Mouse (Mus musculus) kidney, adult 2 months (tissue): Measurements from ENCODE around the gene Zfp169. TPM values are rescaled to one million over a fixed set of nuclear protein-coding genes. Genes with fewer than 3 reads are reported as not detected.
"Not testable (repeated sequence)": the region's sequence is repeated elsewhere in the genome, so short reads cannot be mapped to it uniquely, and the experiment has no call there.

ENCODE experiments used
- DNase-seq: peaks from one replicate; pipeline ENCODE4 v3.0.0; 2021
- H3K27ac ChIP-seq: fragments of 200-500 bp; 2 replicates; pipeline ENCODE4 v1.5.1; 2012; ENCODE audit warnings: low read depth, low read length, control low read depth, inconsistent platforms; ENCODE audit not compliant: insufficient read depth
- H3K27me3 ChIP-seq: fragments of 200-500 bp; replicated peaks from 2 replicates; pipeline ENCODE4 v1.6.1; 2012; ENCODE audit warnings: mild to moderate bottlenecking, moderate library complexity, low read length, inconsistent platforms; ENCODE audit not compliant: control insufficient read depth, insufficient read depth
- H3K36me3 ChIP-seq: fragments of 200-500 bp; 2 replicates; pipeline ENCODE4 v1.6.1; 2012; ENCODE audit warnings: mild to moderate bottlenecking, moderate library complexity, low read length, inconsistent platforms; ENCODE audit not compliant: control insufficient read depth, insufficient read depth
- H3K4me1 ChIP-seq: fragments of 200-500 bp; 2 replicates; pipeline ENCODE4 v1.6.1; 2011; ENCODE audit warnings: low read length; ENCODE audit not compliant: control insufficient read depth, insufficient read depth
- H3K4me3 ChIP-seq: fragments of 200-500 bp; 2 replicates; pipeline ENCODE4 v1.5.1; 2011; ENCODE audit warnings: mild to moderate bottlenecking, low read depth, low read length, control low read depth; ENCODE audit not compliant: insufficient read depth
- CTCF ChIP-seq: fragments of 200-500 bp; conservative IDR thresholded peaks from 2 replicates; pipeline ENCODE4 v1.5.1; 2011; ENCODE audit warnings: low read depth, mild to moderate bottlenecking, control low read depth, low read length, moderate library complexity, mixed read lengths; ENCODE audit not compliant: insufficient read depth, insufficient read length
- POLR2A ChIP-seq: fragments of 200-500 bp; IDR thresholded peaks from one replicate; pipeline ENCODE4 v1.6.1; 2011; ENCODE audit warnings: low read depth, low read length, control low read depth
- WGBS: fragments of 180-500 bp; shearing (Covaris S2); methylation state at CpG from one replicate; pipeline ENCODE4 v1.1.7; 2018; 5-methylcytosine and 5-hydroxymethylcytosine counted together
- polyA plus RNA-seq: library from polyadenylated mRNA; depleted of rRNA; stranded (reverse); fragments of >200 nt; gene quantifications from 2 replicates; pipeline ENCODE4 v1.2.3, GENCODE M21; 2012

Zfp169 gene
- polyA plus RNA-seq, 1 experiment: 5.9 TPM

DNA sequence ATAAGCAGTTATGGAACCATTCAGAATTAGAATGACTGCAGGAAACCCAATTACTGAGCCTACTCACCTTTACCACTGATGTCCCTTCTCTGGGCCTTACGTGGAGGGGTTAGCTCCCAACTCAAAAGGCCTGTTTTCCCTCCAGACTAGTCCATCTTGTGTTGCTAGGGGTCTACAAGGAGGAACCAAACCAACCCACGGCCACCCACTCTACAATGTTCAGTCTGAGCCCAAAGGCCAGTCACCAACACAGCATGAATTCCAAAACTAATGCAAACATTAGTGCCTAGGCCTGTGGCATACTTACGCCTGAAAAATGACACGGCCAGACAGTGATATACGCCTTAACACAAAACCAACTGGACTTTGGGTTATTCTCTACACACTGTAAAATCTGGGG lies 20.2 kb upstream of the Zfp169 start:
- H3K27ac ChIP-seq: no peak overlapping the region
- no peak overlapping the region for H3K4me3 ChIP-seq
- DNase-seq: no peak
- no peak for TF ChIP-seq CTCF
- peaks cover 2% of the 10 kb centered on the region for H3K36me3 ChIP-seq
- no peaks in the 10 kb centered on the region for H3K4me1 ChIP-seq
- H3K27me3 ChIP-seq: no peaks in the 10 kb centered on the region
- 86% methylated on average over 5 of the region's 5 CpGs for whole genome bisulfite sequencing

DNA sequence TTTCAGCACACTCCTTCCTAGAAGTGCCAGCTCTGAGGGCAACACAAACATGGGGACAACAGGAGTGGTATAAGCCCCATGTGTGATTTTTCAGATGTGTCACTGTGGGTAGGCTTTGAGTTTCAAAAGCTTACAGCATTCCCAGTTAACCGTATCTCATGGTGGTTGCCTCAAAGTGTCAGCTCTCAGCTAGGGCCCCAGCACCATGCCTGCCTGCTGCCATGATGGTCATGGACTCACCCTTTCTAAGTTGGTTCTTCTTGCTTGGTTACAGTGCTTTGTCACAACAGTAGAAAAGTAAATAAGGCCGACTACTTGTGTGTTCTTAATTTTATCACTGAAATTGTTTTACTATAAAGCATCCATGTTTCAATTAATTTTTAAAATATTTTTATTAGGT lies 18.2 kb upstream of the Zfp169 start:
- no peak for DNase-seq
- no peaks in the 10 kb centered on the region for H3K4me1 ChIP-seq
- no peak overlapping the region for H3K4me3 ChIP-seq
- H3K27ac ChIP-seq: no peak overlapping the region
- WGBS: 75% methylated on average over 2 of the region's 2 CpGs
- H3K27me3 ChIP-seq: no peaks in the 10 kb centered on the region
- TF ChIP-seq POLR2A (no peak), CTCF (no peak)
- peaks cover 2% of the 10 kb centered on the region; the same call in 1 of the 2 replicates for H3K36me3 ChIP-seq

DNA sequence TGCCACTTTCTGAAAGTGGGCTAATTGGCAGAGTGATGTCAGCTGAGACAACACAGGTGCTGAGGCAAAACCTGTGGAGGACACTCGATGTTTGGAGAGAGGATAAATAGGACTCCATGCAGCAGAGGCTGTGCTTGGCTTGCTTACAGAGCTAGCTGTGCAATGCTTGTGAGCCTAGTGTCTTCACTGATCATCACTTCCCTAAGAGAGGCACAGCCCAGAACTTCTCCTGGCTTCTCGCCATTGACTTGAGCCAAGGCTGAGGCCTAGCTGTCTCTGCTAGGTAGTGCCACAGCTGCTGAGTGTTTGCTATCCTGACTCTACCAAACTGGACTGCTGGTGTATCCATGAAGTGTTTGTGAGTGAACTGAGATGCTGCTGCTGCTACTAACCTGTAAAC lies 17.4 kb upstream of the Zfp169 start:
- peak; percentile 65 for DNase-seq
- Histone ChIP-seq H3K27ac (no peak overlapping the region), H3K4me3 (no peak overlapping the region), H3K4me1 (no peaks in the 10 kb centered on the region), H3K27me3 (no peaks in the 10 kb centered on the region), H3K36me3 (no peaks in the 10 kb centered on the region)
- 62% methylated on average over 2 of the region's 2 CpGs for WGBS
- TF ChIP-seq POLR2A: no peak
- no peak for TF ChIP-seq CTCF

DNA sequence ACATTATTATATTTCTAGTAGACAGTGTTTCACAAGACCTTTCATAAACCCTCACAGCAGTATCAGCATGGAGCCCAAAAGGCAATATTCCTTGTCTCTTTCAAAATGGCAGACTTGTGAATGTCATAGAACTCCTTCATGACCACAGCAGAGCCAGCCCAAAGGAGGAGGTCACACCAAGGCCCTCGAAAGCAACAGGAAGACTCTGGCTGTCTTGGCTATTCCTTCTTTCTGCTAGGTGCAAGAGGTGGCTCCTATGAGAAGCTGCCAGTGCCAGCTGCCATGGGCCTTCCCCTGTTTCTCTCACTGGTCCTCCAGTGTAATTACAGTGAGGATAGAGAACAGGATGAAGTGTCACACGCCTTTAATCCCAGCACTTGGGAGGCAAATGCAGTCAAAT lies 15.8 kb upstream of the Zfp169 start:
- TF ChIP-seq POLR2A (no peak), CTCF (no peak)
- no peak for DNase-seq
- no peaks in the 10 kb centered on the region for H3K36me3 ChIP-seq
- no peak overlapping the region for H3K27ac ChIP-seq
- whole genome bisulfite sequencing: 45% methylated on average over 2 of the region's 2 CpGs
- H3K4me1 ChIP-seq: peaks cover 5% of the 10 kb centered on the region; the same call in 1 of the 2 replicates
- H3K4me3 ChIP-seq: no peak overlapping the region
- H3K27me3 ChIP-seq: no peaks in the 10 kb centered on the region

DNA sequence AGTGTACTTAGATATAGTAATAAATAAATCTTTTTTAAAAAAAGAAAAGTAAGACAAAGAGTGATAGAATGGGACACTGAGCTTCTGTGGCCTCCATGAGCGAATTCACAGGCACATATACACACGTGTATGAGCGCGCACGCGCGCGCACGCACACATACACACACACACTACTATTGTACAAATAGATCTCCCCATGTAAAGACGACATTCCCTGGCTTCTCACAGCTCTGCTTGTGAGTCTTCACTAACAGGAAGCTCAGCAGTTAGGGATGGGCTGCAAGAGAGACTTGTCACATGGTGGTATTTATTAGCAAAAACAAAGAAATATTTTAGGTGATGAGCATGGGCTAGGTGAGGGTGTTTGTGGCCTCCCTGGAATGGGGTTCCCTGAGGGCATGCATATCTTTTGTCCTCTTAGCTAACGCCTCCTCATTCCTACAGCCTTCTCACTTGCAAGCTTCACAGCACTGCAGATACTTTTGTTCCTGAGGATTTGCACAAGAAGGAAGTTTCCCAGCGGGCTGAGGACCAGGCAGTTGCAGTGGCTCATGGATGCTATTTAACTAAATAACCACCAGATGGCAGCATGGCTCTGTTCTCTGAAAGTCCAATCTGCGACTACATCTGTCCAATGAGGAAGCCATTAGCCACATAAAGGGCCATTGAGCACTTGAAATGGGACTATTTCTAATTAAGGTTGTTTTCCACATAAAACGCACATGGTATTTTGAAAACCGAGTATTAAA lies 15.0 kb upstream of the Zfp169 start:
- no peak for TF ChIP-seq POLR2A
- TF ChIP-seq CTCF: peak; percentile 89
- Histone ChIP-seq H3K4me1 (peaks cover 5% of the 10 kb centered on the region; the same call in 1 of the 2 replicates), H3K4me3 (no peak overlapping the region), H3K36me3 (no peaks in the 10 kb centered on the region), H3K27ac (no peak overlapping the region), H3K27me3 (no peaks in the 10 kb centered on the region)
- 55% methylated on average over 15 of the region's 15 CpGs for WGBS
- DNase-seq: peak; percentile 86

DNA sequence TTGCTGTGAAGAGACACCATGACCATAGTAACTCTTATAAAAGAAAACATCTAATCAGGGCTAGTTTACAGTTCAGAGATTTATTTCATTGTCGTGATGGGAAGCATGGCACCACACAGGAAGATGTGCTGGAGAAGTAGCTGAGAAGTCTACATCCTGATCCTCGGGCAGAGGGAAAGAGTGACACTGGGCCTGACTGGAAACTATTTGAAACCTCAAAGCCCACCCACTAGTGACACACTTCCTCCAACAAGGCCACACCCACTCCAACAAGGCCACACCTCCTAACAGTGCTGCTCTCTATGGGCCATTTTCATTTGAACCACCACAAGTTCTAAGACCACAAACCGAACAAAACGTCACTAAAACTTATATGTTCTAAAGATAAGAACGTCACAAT lies 12.5 kb upstream of the Zfp169 start:
- Histone ChIP-seq H3K4me3 (no peak overlapping the region), H3K4me1 (peaks cover 5% of the 10 kb centered on the region; the same call in 1 of the 2 replicates), H3K27ac (no peak overlapping the region), H3K27me3 (no peaks in the 10 kb centered on the region), H3K36me3 (no peaks in the 10 kb centered on the region)
- DNase-seq: no peak
- TF ChIP-seq POLR2A (no peak), CTCF (no peak)
- WGBS: 76% methylated on average over 5 of the region's 5 CpGs

DNA sequence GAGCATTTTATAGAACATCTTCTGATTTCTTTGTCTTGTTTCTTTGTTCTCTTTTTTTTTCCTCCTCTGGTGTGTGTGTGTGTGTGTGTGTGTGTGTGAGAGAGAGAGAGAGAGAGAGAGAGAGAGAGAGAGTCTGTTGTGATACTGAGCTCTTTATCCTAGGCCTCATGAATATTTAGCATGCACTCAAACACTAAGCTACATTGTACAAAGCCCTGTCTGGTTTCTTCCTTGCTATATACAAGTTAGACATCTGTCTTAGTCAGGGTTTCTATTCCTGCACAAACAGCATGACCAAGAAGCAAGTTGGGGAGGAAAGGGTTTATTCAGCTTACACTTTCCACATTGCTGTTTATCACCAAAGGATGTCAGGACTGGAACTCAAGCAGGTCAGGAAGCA lies 5.9 kb upstream of the Zfp169 start:
- H3K27me3 ChIP-seq, H3K36me3 ChIP-seq, H3K4me1 ChIP-seq, DNase-seq, H3K27ac ChIP-seq, H3K4me3 ChIP-seq: not testable (repeated sequence)

DNA sequence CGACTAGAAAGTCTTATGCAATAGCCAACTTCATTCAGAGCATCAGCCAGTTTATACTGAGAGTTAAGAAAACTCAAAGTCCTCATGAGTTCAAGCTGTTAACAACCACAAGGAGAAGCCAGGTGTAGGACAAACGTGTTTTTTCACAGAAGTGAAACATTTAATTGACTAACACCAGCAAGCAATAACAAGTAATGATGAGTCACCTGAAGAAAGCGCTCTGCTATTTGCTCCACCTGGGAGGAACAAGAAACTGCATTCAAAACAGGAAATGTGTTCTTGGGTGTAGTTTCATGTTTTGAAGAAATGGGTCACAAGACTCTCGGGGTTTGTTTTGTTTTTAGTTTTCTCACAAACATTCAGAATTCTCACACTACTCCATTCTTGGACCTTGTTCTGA lies 2.6 kb upstream of the Zfp169 start:
- no peak overlapping the region for H3K27ac ChIP-seq
- 0 out of 2 replicates have a peak, but pooled peaks cover 4% of the 10 kb centered on the region for H3K4me1 ChIP-seq
- H3K27me3 ChIP-seq: 0 out of 2 replicates have a peak, but pooled peaks cover 1% of the 10 kb centered on the region
- no peaks in the 10 kb centered on the region for H3K36me3 ChIP-seq
- no peak overlapping the region for H3K4me3 ChIP-seq
- DNase-seq: no peak
- TF ChIP-seq POLR2A (no peak), CTCF (no peak)
- 77% methylated on average over 4 of the region's 4 CpGs for WGBS
